Comparison of ENCODE assay signal across 9 mouse cellular contexts in the genomic region with DNA sequence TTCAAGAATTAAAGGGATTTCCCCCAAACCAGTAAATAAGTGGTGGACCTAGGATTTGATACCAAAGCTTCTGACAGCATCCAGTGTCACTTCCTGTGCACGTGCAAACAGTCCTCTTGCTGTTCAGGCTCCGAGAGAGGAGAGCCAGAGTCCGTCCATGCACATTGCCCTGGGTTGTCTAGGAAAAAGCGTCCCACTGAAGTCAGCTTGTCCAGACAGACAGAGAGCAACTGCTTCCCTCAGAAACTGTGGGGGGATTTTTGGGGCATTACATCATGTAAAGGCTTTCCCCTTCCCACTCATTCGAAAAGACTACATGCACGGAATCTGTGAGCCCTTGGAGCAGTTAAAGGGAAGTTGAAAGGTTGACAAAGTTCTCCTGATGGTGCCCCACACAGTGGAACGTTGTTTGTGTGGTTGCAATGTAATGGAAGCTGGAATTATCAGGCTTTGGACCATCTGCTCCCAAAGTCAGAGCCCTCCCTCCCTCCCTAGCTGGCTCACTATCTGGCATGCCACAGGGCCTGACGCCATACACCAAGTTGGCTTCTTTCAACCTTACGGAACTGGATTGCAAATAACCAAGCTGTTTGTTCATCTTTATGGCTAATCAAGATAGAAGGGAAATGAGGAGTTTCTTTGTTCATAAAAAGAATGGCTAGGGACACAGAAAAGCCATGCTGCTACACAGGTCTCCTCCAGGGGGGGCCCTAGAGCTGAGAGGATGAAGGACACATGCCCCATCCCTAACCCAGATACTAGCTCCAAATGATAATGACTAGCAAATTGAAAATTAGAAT. TPM values are rescaled to one million over a fixed set of nuclear protein-coding genes. Genes with fewer than 3 reads are reported as not detected.
A peak's percentile ranks its signal among the peaks of the same experiment; 100 is the strongest.
DNase-seq lines count a peak whose midpoint lies in the region; ATAC-seq and TF ChIP-seq lines count a peak whose summit lies in the region.
"Had no signal": no experiment of that assay in that cellular context is flagged by ENCODE, and none has a peak within 500 bp of the region (broad histone marks: within the 10 kb centered on the region; RNA-seq: fewer than 3 reads in every experiment).

No protein-coding gene starts in this region.

- H3K9ac ChIP-seq in embryonic facial prominence, embryonic 12.5 days = no peak overlapping the region
- H3K9ac ChIP-seq in kidney, embryonic 15.5 days = no peak overlapping the region
- H3K9ac ChIP-seq in lung, postnatal 0 days (replicated peaks; ENCODE audit: low read depth) = no peak overlapping the region
- no peak overlapping the region for H3K9ac ChIP-seq in stomach, postnatal 0 days (ENCODE audit: low read length)
- H3K9ac ChIP-seq in forebrain, embryonic 13.5 days = no peak overlapping the region

- no peak for TF ChIP-seq EP300 in lung, postnatal 0 days (IDR thresholded peaks at IDR 0.05)
- no peak for TF ChIP-seq EP300 in stomach, postnatal 0 days (optimal IDR thresholded peaks at IDR 0.05)

- no peak overlapping the region for H3K4me3 ChIP-seq in layer of hippocampus, adult 2 months
- H3K4me3 ChIP-seq in embryonic facial prominence, embryonic 12.5 days = no peak overlapping the region
- H3K4me3 ChIP-seq in kidney, embryonic 15.5 days (replicated peaks) = no peak overlapping the region
- H3K4me3 ChIP-seq in lung, postnatal 0 days (ENCODE audit: low read depth, low read length) = no peak overlapping the region
- H3K4me3 ChIP-seq in stomach, postnatal 0 days (ENCODE audit: low read depth, low read length) = no peak overlapping the region
- H3K4me3 ChIP-seq in forebrain, embryonic 13.5 days = no peak overlapping the region
- H3K4me3 ChIP-seq: erythroblast, embryonic 14.5 days had no signal

- peak; percentile 79 for TF ChIP-seq CTCF in layer of hippocampus, adult 2 months (conservative IDR thresholded peaks at IDR 0.05)
- peak; percentile 75 for TF ChIP-seq CTCF in Patski (IDR thresholded peaks at IDR 0.05)
- peak; percentile 78 for TF ChIP-seq CTCF in lung, postnatal 0 days (IDR thresholded peaks at IDR 0.05)
- TF ChIP-seq CTCF in stomach, postnatal 0 days (IDR thresholded peaks at IDR 0.05; ENCODE audit: low read depth) = peak; percentile 71

- in situ Hi-C loops in Patski (cut with MboI; ENCODE audit: low pct_unique_long_range_greater_than_20kb) = no loop called here

- 52% methylated on average over 9 of the region's 9 CpGs for WGBS in embryonic facial prominence, embryonic 12.5 days
- 61% methylated on average over 9 of the region's 9 CpGs for WGBS in kidney, embryonic 15.5 days
- WGBS in lung, postnatal 0 days = 22% methylated on average over 9 of the region's 9 CpGs
- WGBS in stomach, postnatal 0 days = 35% methylated on average over 9 of the region's 9 CpGs
- WGBS in forebrain, embryonic 13.5 days = 70% methylated on average over 9 of the region's 9 CpGs

- ATAC-seq in Patski = no peak
- ATAC-seq in embryonic facial prominence, embryonic 12.5 days (ENCODE audit: insufficient number of reproducible peaks, insufficient read depth, low FRiP score, low TSS enrichment) = no peak
- ATAC-seq in kidney, embryonic 15.5 days (replicated peaks; ENCODE audit: low FRiP score) = no peak
- peak; percentile 55 for ATAC-seq in lung, postnatal 0 days
- no peak for ATAC-seq in stomach, postnatal 0 days (ENCODE audit: low FRiP score, low TSS enrichment)
- no peak for ATAC-seq in forebrain, embryonic 13.5 days

- H3K36me3 ChIP-seq in embryonic facial prominence, embryonic 12.5 days = no peaks in the 10 kb centered on the region
- H3K36me3 ChIP-seq in kidney, embryonic 15.5 days = no peaks in the 10 kb centered on the region
- H3K36me3 ChIP-seq in lung, postnatal 0 days (ENCODE audit: insufficient read depth, low read length) = no peaks in the 10 kb centered on the region
- H3K36me3 ChIP-seq in stomach, postnatal 0 days (ENCODE audit: control insufficient read depth, insufficient read depth, low read length) = no peaks in the 10 kb centered on the region
- no peaks in the 10 kb centered on the region for H3K36me3 ChIP-seq in forebrain, embryonic 13.5 days (ENCODE audit: poor library complexity, severe bottlenecking)

- no peak overlapping the region for H3K4me2 ChIP-seq in embryonic facial prominence, embryonic 12.5 days (replicated peaks)
- H3K4me2 ChIP-seq in kidney, embryonic 15.5 days = no peak overlapping the region
- no peak overlapping the region for H3K4me2 ChIP-seq in lung, postnatal 0 days (replicated peaks; ENCODE audit: low read depth, low read length)
- no peak overlapping the region for H3K4me2 ChIP-seq in stomach, postnatal 0 days (replicated peaks; ENCODE audit: low read depth)
- H3K4me2 ChIP-seq in forebrain, embryonic 13.5 days = no peak overlapping the region

- POLR2A ChIA-PET in Patski (lab: Charles Lee) = interaction anchor here (1.4 kb wide), 1 partner anchor 26 kb away, joined by 3 read pairs; no protein-coding TSS in a partner anchor

- peaks cover 54% of the 10 kb centered on the region for H3K4me1 ChIP-seq in embryonic facial prominence, embryonic 12.5 days
- H3K4me1 ChIP-seq in kidney, embryonic 15.5 days = peaks cover 38% of the 10 kb centered on the region
- peaks cover 12% of the 10 kb centered on the region; the same call in 1 of the 2 replicates for H3K4me1 ChIP-seq in lung, postnatal 0 days (ENCODE audit: insufficient read depth, low read depth, low read length)
- no peaks in the 10 kb centered on the region for H3K4me1 ChIP-seq in stomach, postnatal 0 days (replicated peaks; ENCODE audit: control insufficient read depth, insufficient read depth)
- H3K4me1 ChIP-seq in forebrain, embryonic 13.5 days = peaks cover 6% of the 10 kb centered on the region; the same call in 1 of the 2 replicates

- CTCF ChIA-PET in Patski (lab: Charles Lee) = interaction anchor here (0.9 to 1.2 kb wide), 4 partner anchors 14 to 170 kb away, joined by 3 to 4 read pairs (median 3); no protein-coding TSS in a partner anchor

- no peaks in the 10 kb centered on the region for H3K9me3 ChIP-seq in embryonic facial prominence, embryonic 12.5 days
- H3K9me3 ChIP-seq in kidney, embryonic 15.5 days (replicated peaks) = no peaks in the 10 kb centered on the region
- no peaks in the 10 kb centered on the region for H3K9me3 ChIP-seq in lung, postnatal 0 days (ENCODE audit: low read length)
- H3K9me3 ChIP-seq in stomach, postnatal 0 days (ENCODE audit: control insufficient read depth, low read length) = no peaks in the 10 kb centered on the region
- H3K9me3 ChIP-seq in forebrain, embryonic 13.5 days (replicated peaks) = no peaks in the 10 kb centered on the region

- peak in 1 of 2 experiments; percentile 29 for DNase-seq in layer of hippocampus, adult 2 months (ENCODE audit: low spot score in 2 of 2)
- DNase-seq in layer of hippocampus, adult 9-10 months (ENCODE audit: low spot score) = no peak
- no peak for DNase-seq in Patski (ENCODE audit: low read depth, low spot score)
- DNase-seq in lung, postnatal 0 days (ENCODE audit: low spot score) = peak; percentile 64
- DNase-seq in stomach, postnatal 0 days (ENCODE audit: low spot score) = peak; percentile 34

- H3K27me3 ChIP-seq in Patski = no peaks in the 10 kb centered on the region
- H3K27me3 ChIP-seq in embryonic facial prominence, embryonic 12.5 days = no peaks in the 10 kb centered on the region
- H3K27me3 ChIP-seq in kidney, embryonic 15.5 days = no peaks in the 10 kb centered on the region
- H3K27me3 ChIP-seq in lung, postnatal 0 days (replicated peaks; ENCODE audit: insufficient read depth, low read length) = no peaks in the 10 kb centered on the region
- H3K27me3 ChIP-seq in stomach, postnatal 0 days (ENCODE audit: control insufficient read depth, insufficient read depth, low read length) = no peaks in the 10 kb centered on the region
- H3K27me3 ChIP-seq in forebrain, embryonic 13.5 days = no peaks in the 10 kb centered on the region

- no peak overlapping the region; the same call in 1 of the 2 replicates for H3K27ac ChIP-seq in layer of hippocampus, adult 2 months
- H3K27ac ChIP-seq in embryonic facial prominence, embryonic 12.5 days = 0 out of 2 replicates have a peak overlapping the region, but pooled peaks have one; percentile 41
- H3K27ac ChIP-seq in kidney, embryonic 15.5 days = 0 out of 2 replicates have a peak overlapping the region, but pooled peaks have one; percentile 15
- peak overlapping the region; percentile 66 for H3K27ac ChIP-seq in lung, postnatal 0 days (ENCODE audit: low read length)
- H3K27ac ChIP-seq in stomach, postnatal 0 days (replicated peaks) = peak overlapping the region; percentile 18; the same call in 1 of the 2 replicates
- H3K27ac ChIP-seq in forebrain, embryonic 13.5 days = no peak overlapping the region

RNA-seq across cellular contexts. Expression of a gene that starts 37.9 kb away (rescaled TPM):
- total RNA-seq in layer of hippocampus, adult 2 months (2021) = 1 to 10 TPM; 8.1 to 10.0 TPM
- 20.2 TPM for polyA plus RNA-seq in Patski (2021)
- 14.1 and 14.5 TPM in 2 replicates for polyA plus RNA-seq in embryonic facial prominence, embryonic 12.5 days (2016; fragmentation: Nextera tagmentation; extraction: Ambion mirVana)
- polyA plus RNA-seq in kidney, embryonic 15.5 days (2015; fragmentation: Nextera tagmentation; extraction: Ambion mirVana) = 8.7 and 9.7 TPM in 2 replicates
- 9.5 and 9.6 TPM in 2 replicates for polyA plus RNA-seq in lung, postnatal 0 days (2015; fragmentation: Nextera tagmentation; extraction: Ambion mirVana)
- 3.1 and 3.3 TPM in 2 replicates for polyA plus RNA-seq in stomach, postnatal 0 days (2015; fragmentation: Nextera tagmentation; extraction: Ambion mirVana)
- polyA plus RNA-seq in forebrain, embryonic 13.5 days (2015; fragmentation: Nextera tagmentation; extraction: Ambion mirVana) = 2.4 and 2.8 TPM in 2 replicates

Comparison
In these comparisons a context has a peak if more than half of its experiments do, and no peak if none do; other contexts are left out.
1. DNase-seq: peak in lung, postnatal 0 days (single experiment) and stomach, postnatal 0 days (single experiment); none in layer of hippocampus, adult 9-10 months (single experiment) and Patski (single experiment).
2. H3K27ac ChIP-seq: peak in embryonic facial prominence, embryonic 12.5 days (single experiment), kidney, embryonic 15.5 days (single experiment), lung, postnatal 0 days (single experiment) and stomach, postnatal 0 days (single experiment); none in layer of hippocampus, adult 2 months (single experiment) and forebrain, embryonic 13.5 days (single experiment).
3. Peak in every context shown above with its lines, with median percentiles within 50 percentile points of each other: CTCF ChIP-seq.